Mouse (Mus musculus) embryonic fibroblast, embryonic 13.5 days (primary cell): ENCODE measurements around the gene Polr3h. TPM values are rescaled to one million over a fixed set of nuclear protein-coding genes. Genes with fewer than 3 reads are reported as not detected.

Experiments
- H3K27ac ChIP-seq: 2 replicates; pipeline ENCODE4 v1.5.1; 2012; ENCODE audit warnings: low read length, control low read depth, inconsistent platforms; ENCODE audit not compliant: insufficient read depth
- H3K4me1 ChIP-seq: 2 replicates; pipeline ENCODE4 v1.6.1; 2011; ENCODE audit warnings: low read length; ENCODE audit not compliant: control insufficient read depth, insufficient read depth
- H3K4me3 ChIP-seq: 2 replicates; pipeline ENCODE4 v1.5.1; 2011; ENCODE audit warnings: mild to moderate bottlenecking, control low read depth, low read length; ENCODE audit not compliant: insufficient read depth
- CTCF ChIP-seq: IDR thresholded peaks from 2 replicates; pipeline ENCODE4 v1.5.1; 2011; ENCODE audit warnings: mild to moderate bottlenecking, control low read depth, low read length, moderate library complexity, borderline replicate concordance; ENCODE audit not compliant: insufficient read depth
- POLR2A ChIP-seq: IDR thresholded peaks from 2 replicates; pipeline ENCODE4 v1.6.1; 2011; ENCODE audit warnings: low read depth, mild to moderate bottlenecking, control low read depth, low read length, moderate library complexity
- polyA plus RNA-seq: library from polyadenylated mRNA; stranded (reverse); fragments of >200 nt; gene quantifications from 2 replicates; pipeline ENCODE4 v1.2.4, GENCODE M21; 2011; ENCODE audit warnings: low read depth; ENCODE audit not compliant: missing spikeins, insufficient read length

Polr3h gene
- polyA plus RNA-seq, 1 experiment = 12.3 TPM

- no peak for TF ChIP-seq POLR2A
- Histone ChIP-seq H3K4me1 (no peaks in the 10 kb centered on the region), H3K27ac (no peak overlapping the region), H3K4me3 (no peak overlapping the region)
Observed at GRCm38 (mm10) chr15:81898751-81899150, 27.3 kb downstream of the Polr3h start.

GRCm38 (mm10) chr15:81897607-81898285, 28.3 kb downstream of the Polr3h start:
- Histone ChIP-seq H3K27ac (no peak overlapping the region), H3K4me1 (no peaks in the 10 kb centered on the region), H3K4me3 (no peak overlapping the region)
- no peak for TF ChIP-seq POLR2A
- TF ChIP-seq CTCF = no peak

GRCm38 (mm10) chr15:81896407-81896806, 29.6 kb downstream of the Polr3h start:
- Histone ChIP-seq H3K27ac (no peak overlapping the region), H3K4me3 (no peak overlapping the region)

GRCm38 (mm10) chr15:81894002-81894401, 32.0 kb downstream of the Polr3h start:
- TF ChIP-seq POLR2A (no peak), CTCF (no peak)

More at GRCm38 (mm10) chr15:81896407-81896806, 29.6 kb downstream of the Polr3h start:
- H3K4me1 ChIP-seq = no peaks in the 10 kb centered on the region
- TF ChIP-seq POLR2A = no peak
- TF ChIP-seq CTCF = no peak

GRCm38 (mm10) chr15:81891822-81892580, 34.0 kb downstream of the Polr3h start:
- TF ChIP-seq CTCF (no peak), POLR2A (no peak)
- no peak overlapping the region; the same call in 1 of the 2 replicates for H3K27ac ChIP-seq
- no peak overlapping the region for H3K4me3 ChIP-seq
- no peaks in the 10 kb centered on the region for H3K4me1 ChIP-seq

More at GRCm38 (mm10) chr15:81894002-81894401, 32.0 kb downstream of the Polr3h start:
- Histone ChIP-seq H3K4me3 (no peak overlapping the region), H3K27ac (no peak overlapping the region), H3K4me1 (no peaks in the 10 kb centered on the region)

GRCm38 (mm10) chr15:81891140-81891802, 34.8 kb downstream of the Polr3h start:
- H3K4me1 ChIP-seq = no peaks in the 10 kb centered on the region
- TF ChIP-seq CTCF (no peak), POLR2A (no peak)

GRCm38 (mm10) chr15:81889175-81889574, 36.9 kb downstream of the Polr3h start:
- no peaks in the 10 kb centered on the region for H3K4me1 ChIP-seq
- no peak overlapping the region for H3K4me3 ChIP-seq
- no peak for TF ChIP-seq POLR2A
- no peak for TF ChIP-seq CTCF

More at GRCm38 (mm10) chr15:81891140-81891802, 34.8 kb downstream of the Polr3h start:
- Histone ChIP-seq H3K27ac (no peak overlapping the region), H3K4me3 (no peak overlapping the region)

GRCm38 (mm10) chr15:81886795-81887550, 39.1 kb downstream of the Polr3h start:
- Histone ChIP-seq H3K4me3 (no peak overlapping the region), H3K27ac (no peak overlapping the region), H3K4me1 (no peaks in the 10 kb centered on the region)
- TF ChIP-seq POLR2A (no peak), CTCF (no peak)

More at GRCm38 (mm10) chr15:81889175-81889574, 36.9 kb downstream of the Polr3h start:
- H3K27ac ChIP-seq = no peak overlapping the region

- Histone ChIP-seq H3K27ac (no peak overlapping the region), H3K4me3 (no peak overlapping the region), H3K4me1 (no peaks in the 10 kb centered on the region)
- TF ChIP-seq CTCF (no peak), POLR2A (no peak)
Observed at GRCm38 (mm10) chr15:81885418-81885934, 40.6 kb downstream of the Polr3h start.
